Mouse (Mus musculus) liver, embryonic 14.5 days (tissue): Measurements from ENCODE around the gene Dock11.

Source experiments
- CTCF ChIP-seq: IDR thresholded peaks from 2 replicates; pipeline ENCODE4 v1.5.1; 2016; ENCODE audit warnings: antibody characterized with exemption, low read depth, control low read depth
- EP300 ChIP-seq: IDR thresholded peaks from 2 replicates; pipeline ENCODE4 v1.6.1; 2016; ENCODE audit warnings: antibody characterized with exemption, low read depth

DNA sequence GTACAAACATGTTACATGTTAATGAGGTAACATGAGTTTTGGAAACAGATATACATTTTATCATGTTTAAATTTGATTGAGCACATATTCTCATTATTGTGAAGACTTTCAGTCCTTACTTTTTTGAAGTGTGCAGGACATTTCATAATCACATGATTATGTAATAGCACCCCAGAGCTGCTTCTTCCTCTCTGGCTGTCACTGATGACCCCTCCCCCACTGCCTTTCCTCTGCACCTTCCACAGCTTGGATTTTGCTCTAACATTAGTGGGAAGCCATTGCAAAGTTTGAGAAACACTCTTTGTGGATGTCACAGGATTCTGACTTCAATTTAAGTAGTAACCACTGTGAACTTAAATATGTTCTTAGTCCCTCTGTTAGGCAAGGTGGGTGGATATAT is 67.6 kb downstream of the Dock11 start:
- TF ChIP-seq CTCF: no peak
- no peak for TF ChIP-seq EP300
